Mouse (Mus musculus) hindbrain, embryonic 14.5 days (tissue): ENCODE results near the gene Mxd3. TPM values are rescaled to one million over a fixed set of nuclear protein-coding genes. Genes with fewer than 3 reads are reported as not detected.
A peak's percentile ranks its signal among the peaks of the same experiment; 100 is the strongest.

Experiments used
- ATAC-seq: fragments of 200-750 bp; cut with Nextera tagmentation; 2 replicates; pipeline ENCODE4 v1.8.0; 2017; ENCODE audit warnings: moderate number of reproducible peaks, mild to moderate bottlenecking, moderate TSS enrichment, moderate library complexity; ENCODE audit not compliant: low FRiP score
- DNase-seq: peaks from one replicate; pipeline ENCODE4 v3.0.0-alpha.2; 2015; ENCODE audit warnings: low spot score
- H3K27ac ChIP-seq: fragments of 300-500 bp; sonication (generic); 2 replicates; pipeline ENCODE4 v1.5.1; 2014; ENCODE audit warnings: mild to moderate bottlenecking, moderate library complexity
- H3K27me3 ChIP-seq: fragments of 300-500 bp; sonication (generic); 2 replicates; pipeline ENCODE4 v1.6.1; 2014; ENCODE audit warnings: mild to moderate bottlenecking, low read length, mixed read lengths; ENCODE audit not compliant: control insufficient read depth, insufficient read depth
- H3K36me3 ChIP-seq: fragments of 300-500 bp; sonication (generic); replicated peaks from 2 replicates; pipeline ENCODE4 v1.6.1; 2014; ENCODE audit not compliant: control insufficient read depth, insufficient read depth
- H3K4me1 ChIP-seq: fragments of 300-500 bp; sonication (generic); replicated peaks from 2 replicates; pipeline ENCODE4 v1.6.1; 2014; ENCODE audit warnings: antibody characterized with exemption, low read length, mixed read lengths; ENCODE audit not compliant: control insufficient read depth, insufficient read depth
- H3K4me2 ChIP-seq: fragments of 300-500 bp; sonication (generic); replicated peaks from 2 replicates; pipeline ENCODE4 v1.6.1; 2014; ENCODE audit warnings: mild to moderate bottlenecking, moderate library complexity
- H3K4me3 ChIP-seq: fragments of 300-500 bp; sonication (generic); replicated peaks from 2 replicates; pipeline ENCODE4 v1.5.1; 2014; ENCODE audit warnings: mild to moderate bottlenecking, low read length
- H3K9ac ChIP-seq: fragments of 300-500 bp; sonication (generic); 2 replicates; pipeline ENCODE4 v1.6.1; 2014
- H3K9me3 ChIP-seq: fragments of 300-500 bp; sonication (generic); 2 replicates; pipeline ENCODE4 v1.6.1; 2016; ENCODE audit warnings: low read length; ENCODE audit not compliant: control insufficient read depth
- WGBS: fragments of 180-500 bp; shearing (Covaris S2); extraction: QIAGEN DNeasy Blood & Tissue Kit; methylation state at CpG from one replicate; pipeline ENCODE4 v1.1.7; 2014; 5-methylcytosine and 5-hydroxymethylcytosine counted together
- polyA plus RNA-seq: library from polyadenylated mRNA; unstranded; fragments of >200 nt; fragmentation: Nextera tagmentation; extraction: Ambion mirVana; gene quantifications from 2 replicates; pipeline ENCODE4 v1.2.1, GENCODE M21; 2014

Mxd3 gene
- polyA plus RNA-seq, 1 experiment from 2014 or later, result 8.4 TPM

GRCm38 (mm10) chr13:55368401-55368800, 38.8 kb upstream of the Mxd3 start:
- no peaks in the 10 kb centered on the region for H3K27me3 ChIP-seq
- H3K4me1 ChIP-seq, result no peaks in the 10 kb centered on the region
- no peak overlapping the region for H3K27ac ChIP-seq
- H3K9me3 ChIP-seq, result no peaks in the 10 kb centered on the region
- no peaks in the 10 kb centered on the region for H3K36me3 ChIP-seq
- no peak overlapping the region for H3K4me2 ChIP-seq
- DNase-seq (no peak), ATAC-seq (no peak)
- H3K4me3 ChIP-seq, result no peak overlapping the region
- 83% methylated on average over 7 of the region's 7 CpGs for WGBS
- no peak overlapping the region for H3K9ac ChIP-seq

- peaks cover 20% of the 10 kb centered on the region; the same call in 1 of the 2 replicates for H3K36me3 ChIP-seq
- peak within 1 kb of the TSS; percentile 92 for H3K4me3 ChIP-seq
- no peaks in the 10 kb centered on the region for H3K9me3 ChIP-seq
- ATAC-seq (peak; percentile 99), DNase-seq (peak; percentile 98)
- WGBS, result under 1% methylated on average over 35 of the region's 35 CpGs
- H3K4me1 ChIP-seq, result peaks cover 16% of the 10 kb centered on the region
- peak within 1 kb of the TSS; percentile 84 for H3K4me2 ChIP-seq
- peak within 1 kb of the TSS; percentile 87 for H3K27ac ChIP-seq
- H3K27me3 ChIP-seq, result no peaks in the 10 kb centered on the region
- H3K9ac ChIP-seq, result peak within 1 kb of the TSS; percentile 90
Observed at GRCm38 (mm10) chr13:55362453-55363060, 32.9 kb upstream of the Mxd3 start, which contains the start of gene Lman2. Lman2 (minus strand) TSS chr13:55362783.

GRCm38 (mm10) chr13:55361974-55362452, 32.4 kb upstream of the Mxd3 start:
- WGBS, result 2% methylated on average over 32 of the region's 32 CpGs
- Histone ChIP-seq H3K27me3 (no peaks in the 10 kb centered on the region), H3K36me3 (peaks cover 25% of the 10 kb centered on the region; the same call in 1 of the 2 replicates), H3K4me2 (peak overlapping the region; percentile 84), H3K27ac (peak overlapping the region; percentile 87), H3K4me1 (peaks cover 16% of the 10 kb centered on the region), H3K9ac (peak overlapping the region; percentile 90), H3K9me3 (no peaks in the 10 kb centered on the region), H3K4me3 (peak overlapping the region; percentile 92)
- peak; percentile 47 for ATAC-seq
- DNase-seq, result peak; percentile 25

GRCm38 (mm10) chr13:55361145-55361544, 31.5 kb upstream of the Mxd3 start:
- Histone ChIP-seq H3K4me2 (peak overlapping the region; percentile 84), H3K27ac (no peak overlapping the region), H3K9me3 (no peaks in the 10 kb centered on the region), H3K27me3 (no peaks in the 10 kb centered on the region), H3K36me3 (peaks cover 33% of the 10 kb centered on the region), H3K4me1 (peaks cover 16% of the 10 kb centered on the region), H3K9ac (no peak overlapping the region), H3K4me3 (peak overlapping the region; percentile 92)
- ATAC-seq (no peak), DNase-seq (no peak)

GRCm38 (mm10) chr13:55346745-55347144, 17.1 kb upstream of the Mxd3 start:
- H3K36me3 ChIP-seq, result peaks cover 80% of the 10 kb centered on the region

GRCm38 (mm10) chr13:55344286-55344685, 14.7 kb upstream of the Mxd3 start:
- H3K36me3 ChIP-seq, result peaks cover 57% of the 10 kb centered on the region
- H3K27me3 ChIP-seq, result no peaks in the 10 kb centered on the region
- 90% methylated on average over 7 of the region's 7 CpGs for WGBS
- no peak for DNase-seq
- H3K9ac ChIP-seq, result no peak overlapping the region
- no peak overlapping the region for H3K27ac ChIP-seq
- no peak overlapping the region for H3K4me2 ChIP-seq
- no peaks in the 10 kb centered on the region for H3K4me1 ChIP-seq
- no peak overlapping the region for H3K4me3 ChIP-seq
- H3K9me3 ChIP-seq, result no peaks in the 10 kb centered on the region
- no peak for ATAC-seq

More at GRCm38 (mm10) chr13:55346745-55347144, 17.1 kb upstream of the Mxd3 start:
- Histone ChIP-seq H3K27ac (no peak overlapping the region), H3K9ac (no peak overlapping the region), H3K27me3 (no peaks in the 10 kb centered on the region), H3K4me2 (no peak overlapping the region), H3K4me3 (no peak overlapping the region), H3K4me1 (no peaks in the 10 kb centered on the region), H3K9me3 (no peaks in the 10 kb centered on the region)
- ATAC-seq, result no peak
- 91% methylated on average over 11 of the region's 11 CpGs for WGBS
- no peak for DNase-seq

- no peak overlapping the region for H3K27ac ChIP-seq
- H3K4me2 ChIP-seq, result no peak overlapping the region
- H3K27me3 ChIP-seq, result no peaks in the 10 kb centered on the region
- WGBS, result 43% methylated on average over 11 of the region's 11 CpGs
- ATAC-seq, result no peak
- H3K36me3 ChIP-seq, result peaks cover 39% of the 10 kb centered on the region
- no peak for DNase-seq
- H3K4me1 ChIP-seq, result no peaks in the 10 kb centered on the region
- H3K4me3 ChIP-seq, result no peak overlapping the region
- H3K9ac ChIP-seq, result no peak overlapping the region
- H3K9me3 ChIP-seq, result no peaks in the 10 kb centered on the region
Observed at GRCm38 (mm10) chr13:55342469-55342868, 12.8 kb upstream of the Mxd3 start.

- H3K4me2 ChIP-seq, result no peak overlapping the region
- DNase-seq, result no peak
- no peak overlapping the region for H3K9ac ChIP-seq
- peaks cover 7% of the 10 kb centered on the region for H3K36me3 ChIP-seq
- no peak overlapping the region for H3K4me3 ChIP-seq
- H3K4me1 ChIP-seq, result no peaks in the 10 kb centered on the region
- 38% methylated on average over 2 of the region's 2 CpGs for WGBS
- H3K9me3 ChIP-seq, result no peaks in the 10 kb centered on the region
- no peak overlapping the region for H3K27ac ChIP-seq
- no peaks in the 10 kb centered on the region for H3K27me3 ChIP-seq
- no peak for ATAC-seq
Observed at GRCm38 (mm10) chr13:55339259-55339658, 9.6 kb upstream of the Mxd3 start.

- no peaks in the 10 kb centered on the region for H3K9me3 ChIP-seq
- H3K36me3 ChIP-seq, result no peaks in the 10 kb centered on the region
- 57% methylated on average over 12 of the region's 12 CpGs for WGBS
- H3K4me3 ChIP-seq, result no peak overlapping the region
- H3K4me2 ChIP-seq, result no peak overlapping the region
- ATAC-seq (no peak), DNase-seq (no peak)
- no peaks in the 10 kb centered on the region for H3K27me3 ChIP-seq
- no peak overlapping the region for H3K9ac ChIP-seq
- no peaks in the 10 kb centered on the region for H3K4me1 ChIP-seq
- H3K27ac ChIP-seq, result no peak overlapping the region
Observed at GRCm38 (mm10) chr13:55338131-55339054, 8.8 kb upstream of the Mxd3 start.
